Mouse (Mus musculus) liver, embryonic 14.5 days (tissue): Measurements from ENCODE around the gene Taldo1.

Source experiments
- CTCF ChIP-seq: IDR thresholded peaks from 2 replicates; pipeline ENCODE4 v1.5.1; 2016; ENCODE audit warnings: antibody characterized with exemption, low read depth, control low read depth
- EP300 ChIP-seq: IDR thresholded peaks from 2 replicates; pipeline ENCODE4 v1.6.1; 2016; ENCODE audit warnings: antibody characterized with exemption, low read depth

GRCm38 (mm10) chr7:141411667-141412066 is 19.7 kb downstream of the Taldo1 start:
- TF ChIP-seq CTCF (no peak), EP300 (no peak)
